10 mouse cellular contexts compared by ENCODE assay signal in genomic region chr15:83162001-83162400, GRCm38 (mm10).
"Had no signal": no experiment of that assay in that cellular context is flagged by ENCODE, and none has a peak within 500 bp of the region (broad histone marks: within the 10 kb centered on the region; RNA-seq: fewer than 3 reads in every experiment).

No protein-coding gene starts in this region.

- H3K9me3 ChIP-seq: limb, embryonic 10.5 days; lung, embryonic 15.5 days; megakaryocyte, embryonic 14.5 days; midbrain, embryonic 12.5 days had no signal

- H3K4me2 ChIP-seq: lung, embryonic 15.5 days; midbrain, embryonic 12.5 days had no signal

- H3K4me3 ChIP-seq: left cerebral cortex, adult 2 months; limb, embryonic 10.5 days; lung, embryonic 15.5 days; megakaryocyte, embryonic 14.5 days; midbrain, embryonic 12.5 days had no signal

- H3K9ac ChIP-seq: lung, embryonic 15.5 days; midbrain, embryonic 12.5 days had no signal

- H3K27me3 ChIP-seq: lung, embryonic 15.5 days; megakaryocyte, embryonic 14.5 days; midbrain, embryonic 12.5 days had no signal

- DNase-seq: kidney, adult 18-20 months; kidney, postnatal 25 days; lung, postnatal 14 days; thymus, postnatal 36 days had no signal

- H3K27ac ChIP-seq: left cerebral cortex, adult 2 months; limb, embryonic 10.5 days; lung, embryonic 15.5 days; macrophage; midbrain, embryonic 12.5 days had no signal
